Mouse (Mus musculus) ES-E14 (cell line): ENCODE measurements around the gene Pcif1. TPM values are rescaled to one million over a fixed set of nuclear protein-coding genes. Genes with fewer than 3 reads are reported as not detected.
"Not testable (repeated sequence)": the region's sequence is repeated elsewhere in the genome, so short reads cannot be mapped to it uniquely, and the experiment has no call there.

ENCODE experiments used
- DNase-seq: peaks from one replicate; pipeline ENCODE4 v3.0.0-alpha.2; 2013; ENCODE audit warnings: low read depth, low spot score
- H3K27ac ChIP-seq: 2 replicates; pipeline ENCODE4 v1.5.1; 2012; ENCODE audit warnings: low read depth, mild to moderate bottlenecking, low read length, moderate library complexity, mixed read lengths; ENCODE audit not compliant: poor library complexity, insufficient read depth, severe bottlenecking
- H3K36me3 ChIP-seq: 2 replicates; pipeline ENCODE4 v1.6.1; 2012; ENCODE audit warnings: mild to moderate bottlenecking, low read length, moderate library complexity, mixed read lengths; ENCODE audit not compliant: control insufficient read depth, poor library complexity, insufficient read depth, severe bottlenecking
- H3K4me1 ChIP-seq, 2 experiments: fragments of 150-350 bp in 1 of 2; sonication (generic) in 1 of 2; 2 replicates each; pipeline ENCODE4 v1.6.1; 2012; ENCODE audit warnings: low read length in 2 of 2, mild to moderate bottlenecking in 1 of 2, mixed read lengths in 1 of 2; ENCODE audit not compliant: control insufficient read depth in 2 of 2, insufficient read depth in 2 of 2, poor library complexity in 1 of 2
- H3K4me3 ChIP-seq, 2 experiments: fragments of 150-350 bp in 1 of 2; sonication (generic) in 1 of 2; 2 replicates each; pipeline ENCODE4 v1.5.1; 2012; ENCODE audit warnings: low read length in 2 of 2, low read depth in 1 of 2, mild to moderate bottlenecking in 1 of 2, mixed read lengths in 1 of 2; ENCODE audit not compliant: insufficient read depth in 1 of 2, poor library complexity in 1 of 2, severe bottlenecking in 1 of 2
- H3K9ac ChIP-seq: 2 replicates; pipeline ENCODE4 v1.6.1; 2012; ENCODE audit warnings: low read depth, mild to moderate bottlenecking, low read length, mixed read lengths; ENCODE audit not compliant: poor library complexity, insufficient read depth, severe bottlenecking
- H3K9me3 ChIP-seq: fragments of 150-350 bp; sonication (generic); 2 replicates; pipeline ENCODE4 v1.6.1; 2012; ENCODE audit warnings: low read depth, mild to moderate bottlenecking, low read length; ENCODE audit not compliant: control insufficient read depth, insufficient read depth
- CHD2 ChIP-seq: IDR thresholded peaks from 2 replicates; pipeline ENCODE4 v1.6.1; 2014; ENCODE audit warnings: mild to moderate bottlenecking, low read depth, low read length, inconsistent platforms
- HCFC1 ChIP-seq: IDR thresholded peaks from 2 replicates; pipeline ENCODE4 v1.6.1; 2012; ENCODE audit warnings: low read length, inconsistent platforms, borderline replicate concordance; ENCODE audit not compliant: insufficient read depth
- MAFK ChIP-seq: IDR thresholded peaks from 2 replicates; pipeline ENCODE4 v1.6.1; 2014; ENCODE audit warnings: mild to moderate bottlenecking, low read depth, low read length, inconsistent platforms; ENCODE audit not compliant: insufficient read depth
- ZC3H11A ChIP-seq: IDR thresholded peaks from 2 replicates; pipeline ENCODE4 v1.6.1; 2012; ENCODE audit warnings: low read depth, mild to moderate bottlenecking, inconsistent platforms, low read length, borderline replicate concordance
- ZNF384 ChIP-seq: IDR thresholded peaks from 2 replicates; pipeline ENCODE4 v1.6.1; 2012; ENCODE audit warnings: low read depth, low read length, inconsistent platforms
- in situ Hi-C, 2 experiments: fragments of 600-800 bp; cut with MboI; formaldehyde crosslinking; loops; one replicate each; pipeline ENCODE4 v1.15.1; 2025; ENCODE audit warnings: low sequenced_read_pairs in 2 of 2, inconsistent platforms in 1 of 2; ENCODE audit not compliant: unreplicated experiment in 2 of 2
- total RNA-seq: library from RNA; depleted of rRNA; stranded (reverse); fragments of 300-350 nt; gene quantifications from 2 replicates; pipeline ENCODE4 v1.2.3, GENCODE M21; 2012

The Pcif1 gene
- total RNA-seq, 1 experiment = 30.4 TPM

DNA sequence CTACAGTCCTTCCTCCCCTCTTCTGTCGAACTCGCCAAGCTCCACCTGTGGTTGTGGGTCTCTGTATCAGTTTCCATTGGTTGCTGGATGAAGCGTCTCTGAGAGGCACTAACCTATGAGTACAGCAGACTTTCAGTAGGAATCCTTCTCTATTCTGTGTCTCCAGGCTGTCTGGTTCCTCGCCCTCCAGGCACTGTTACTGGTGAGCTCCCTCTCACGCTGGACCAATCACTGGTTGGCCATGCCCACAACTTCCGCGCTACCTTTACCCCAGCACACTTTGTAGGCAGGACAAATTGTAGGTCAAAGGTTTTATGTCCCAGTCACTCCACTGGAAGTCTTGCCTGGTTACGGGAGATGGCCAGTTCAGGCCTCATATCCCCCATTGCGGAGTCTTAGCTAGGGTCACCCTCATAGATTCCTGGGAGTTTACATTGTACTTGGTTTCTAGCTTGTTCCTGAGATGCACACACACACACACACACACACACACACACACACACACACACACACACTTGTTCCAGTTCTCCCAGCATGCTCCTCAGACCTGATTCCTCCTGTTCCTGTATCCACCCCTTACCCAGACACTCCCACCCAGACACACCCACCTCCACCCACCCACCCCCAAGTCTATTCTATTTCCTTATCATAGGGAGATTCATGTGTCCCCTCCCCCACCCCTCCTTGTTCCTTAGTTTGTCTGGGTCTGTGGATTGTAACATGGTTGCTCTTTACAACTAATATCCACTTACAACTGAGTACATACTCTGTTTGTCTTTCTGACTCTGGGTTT lies 19.3 kb upstream of the Pcif1 start:
- Histone ChIP-seq H3K27ac (peak overlapping the region; percentile 55), H3K4me1 (peaks cover 22 to 31% of the 10 kb centered on the region in 2 experiments), H3K36me3 (peaks cover 4% of the 10 kb centered on the region), H3K9me3 (no peaks in the 10 kb centered on the region), H3K9ac (peak overlapping the region; percentile 22; the same call in 1 of the 2 replicates), H3K4me3 (peak overlapping the region; percentile 13 to 39; a peak in 3 of 4 replicates)
- DNase-seq = no peak
- TF ChIP-seq CHD2 = no peak
- TF ChIP-seq ZC3H11A = no peak
- no peak for TF ChIP-seq ZNF384
- no peak for TF ChIP-seq MAFK
- TF ChIP-seq HCFC1 = no peak
- in situ Hi-C loops = no loop called here

DNA sequence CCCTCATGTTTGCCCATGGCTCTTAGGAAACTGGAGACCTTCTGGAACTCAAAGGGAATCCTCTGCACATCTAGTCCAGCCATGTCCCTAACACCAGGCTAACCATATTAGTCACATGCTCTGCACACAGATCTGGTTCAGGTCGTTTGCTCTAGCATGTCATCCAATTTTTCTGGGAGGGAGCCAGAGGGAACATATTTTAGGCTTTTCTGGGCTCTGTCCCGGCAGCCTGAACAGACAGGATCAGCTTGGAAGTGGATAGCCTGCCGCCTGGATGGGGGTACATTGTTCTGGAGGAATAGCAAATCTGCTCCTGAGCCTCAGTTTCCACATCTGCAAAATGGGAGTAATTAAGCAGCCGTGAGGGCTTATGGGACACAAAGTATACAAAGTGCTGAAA lies 18.0 kb upstream of the Pcif1 start:
- Histone ChIP-seq H3K27ac (0 out of 2 replicates have a peak overlapping the region, but pooled peaks have one; percentile 9), H3K4me3 (no peak overlapping the region), H3K4me1 (peaks cover 22 to 31% of the 10 kb centered on the region in 2 experiments), H3K9ac (no peak overlapping the region), H3K9me3 (no peaks in the 10 kb centered on the region), H3K36me3 (no peaks in the 10 kb centered on the region)
- TF ChIP-seq ZC3H11A (no peak), HCFC1 (no peak), MAFK (no peak), ZNF384 (no peak), CHD2 (no peak)
- in situ Hi-C loops = no loop called here
- DNase-seq = no peak

DNA sequence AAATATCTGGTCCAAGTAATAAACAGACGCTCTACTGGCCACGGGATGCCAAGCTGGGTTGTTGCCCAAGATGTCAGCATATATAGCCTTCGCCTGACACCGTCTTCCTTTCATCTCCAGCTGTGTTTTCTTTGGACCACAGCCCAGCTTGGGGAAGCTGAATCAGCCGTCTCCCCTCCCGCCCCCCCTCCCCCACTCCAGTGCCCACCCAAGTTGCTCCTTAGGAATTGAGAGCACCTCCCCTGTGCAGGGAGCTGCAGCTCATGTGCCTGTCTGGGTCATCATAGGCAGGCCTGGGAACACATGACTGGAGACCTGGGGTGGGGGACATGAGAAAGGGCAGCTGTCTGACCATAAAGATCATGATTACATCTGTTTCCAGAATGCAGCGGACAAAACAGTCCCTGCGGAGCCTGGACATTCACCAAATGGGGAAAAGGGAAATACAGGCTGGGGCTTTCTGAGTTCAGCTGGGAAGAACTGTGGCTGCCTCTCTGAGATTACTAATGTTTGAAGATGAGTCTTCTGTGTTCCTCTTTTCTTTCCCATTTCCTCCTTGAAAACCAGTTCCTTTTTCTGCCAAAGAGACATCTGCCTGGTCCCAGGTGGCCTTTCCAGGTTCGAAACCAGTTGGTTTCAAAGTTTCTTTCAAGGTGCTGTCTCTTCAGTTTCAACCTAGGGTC lies 16.8 kb upstream of the Pcif1 start:
- no peak for DNase-seq
- Histone ChIP-seq H3K27ac (no peak overlapping the region; the same call in 1 of the 2 replicates), H3K9ac (no peak overlapping the region; the same call in 1 of the 2 replicates), H3K9me3 (no peaks in the 10 kb centered on the region), H3K4me1 (peaks cover 22 to 37% of the 10 kb centered on the region in 2 experiments), H3K36me3 (no peaks in the 10 kb centered on the region), H3K4me3 (no peak overlapping the region)
- TF ChIP-seq CHD2 (no peak), MAFK (no peak), ZNF384 (no peak), HCFC1 (no peak), ZC3H11A (no peak)
- in situ Hi-C loops = no loop called here

DNA sequence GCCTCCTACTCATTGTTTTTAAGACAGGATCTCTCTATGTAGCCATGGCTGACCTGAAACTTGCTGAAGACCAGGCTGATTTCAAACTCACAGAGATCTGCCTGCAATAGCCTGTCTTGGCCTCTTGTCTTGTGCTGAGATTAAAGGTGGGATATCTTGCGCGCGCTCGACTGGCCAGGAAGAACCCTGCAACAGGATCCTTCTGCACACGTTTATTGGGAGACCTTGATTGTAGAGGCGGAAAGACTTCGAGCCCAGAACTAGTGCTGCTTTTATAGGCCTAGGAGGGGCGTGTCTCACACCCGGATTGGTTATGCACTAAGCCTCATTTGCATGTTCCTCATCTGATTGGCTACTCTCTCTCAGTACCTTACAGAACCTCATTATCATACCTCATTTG lies 15.7 kb upstream of the Pcif1 start:
- H3K4me3 ChIP-seq, H3K9ac ChIP-seq, H3K27ac ChIP-seq, DNase-seq, H3K9me3 ChIP-seq, in situ Hi-C loops, H3K36me3 ChIP-seq: not testable (repeated sequence)
- peaks cover 17 to 39% of the 10 kb centered on the region in 2 experiments for H3K4me1 ChIP-seq
